Mouse (Mus musculus): ENCODE results near the gene Rheb.
"Not testable (repeated sequence)": the region's sequence is repeated elsewhere in the genome, so short reads cannot be mapped to it uniquely, and the experiment has no call there.

Gene Rheb

GRCm38 (mm10) chr5:24841662-24842273, 656 bp downstream of the Rheb start:
- no peak for DNase-seq

DNA sequence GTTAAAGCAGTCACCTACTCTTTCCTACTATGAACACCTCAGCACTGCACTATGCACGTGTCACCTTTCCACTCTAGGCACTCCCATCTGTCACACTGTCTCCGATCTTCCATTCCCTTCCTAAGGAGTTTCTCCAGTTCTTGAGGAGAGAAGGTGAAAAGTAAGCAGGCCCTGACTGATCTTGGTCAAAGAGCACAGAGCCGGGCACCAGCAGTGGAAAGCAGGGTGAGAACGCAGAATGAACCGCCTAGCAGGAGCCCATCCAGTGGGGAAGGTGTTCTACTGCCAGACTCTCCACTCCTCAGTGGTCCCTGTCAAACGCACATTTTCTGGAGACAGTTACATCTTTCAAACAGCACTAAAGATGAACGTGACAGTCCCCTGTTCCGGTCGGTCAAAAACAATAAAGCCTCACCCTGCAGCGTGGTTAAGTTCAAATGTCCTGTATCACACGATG, 1.4 kb downstream of the Rheb start:
- DNase-seq, result peak; percentile 5

DNA sequence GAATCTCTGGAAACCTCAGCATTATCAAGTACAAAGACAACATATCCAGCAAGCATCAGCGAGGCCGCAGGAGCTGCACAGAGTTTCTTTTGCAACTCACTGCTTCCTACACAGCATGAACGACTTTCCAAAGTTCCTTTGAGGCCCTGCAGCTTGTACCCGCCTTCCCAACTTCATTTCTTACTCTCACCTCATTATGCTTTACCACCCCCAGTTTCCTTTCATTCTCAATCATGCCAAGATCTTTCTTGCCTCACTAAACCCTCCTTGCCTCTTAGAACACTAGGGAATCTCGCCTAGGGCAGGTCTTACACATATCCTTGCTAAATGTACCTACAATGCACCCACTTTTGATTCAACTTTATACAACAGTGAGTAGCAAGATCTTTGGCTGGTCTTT, 7.9 kb downstream of the Rheb start:
- DNase-seq, result no peak

- DNase-seq, result no peak
Measured at GRCm38 (mm10) chr5:24831912-24832311, 10.5 kb downstream of the Rheb start.

GRCm38 (mm10) chr5:24828446-24828845, 14.0 kb downstream of the Rheb start:
- no peak for DNase-seq

DNA sequence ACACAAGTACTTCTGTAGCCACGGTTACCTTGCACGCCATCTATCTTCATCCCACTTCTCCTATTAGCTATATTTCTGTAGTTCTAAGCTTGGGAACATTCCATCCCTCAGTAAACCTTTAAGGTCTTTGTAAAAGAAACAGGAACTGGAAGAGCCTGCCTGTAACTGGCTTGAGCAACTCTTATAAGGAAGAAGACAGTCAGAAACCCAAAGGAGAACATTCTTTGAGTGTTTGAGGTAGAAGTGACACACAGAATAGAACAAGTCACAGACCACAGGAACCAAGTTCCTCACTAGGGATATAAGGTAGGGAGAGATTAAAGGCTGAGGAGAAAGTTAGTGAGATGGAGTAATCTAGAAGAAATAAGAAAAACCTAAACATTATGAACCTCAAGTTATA, 15.3 kb downstream of the Rheb start:
- no peak for DNase-seq

DNA sequence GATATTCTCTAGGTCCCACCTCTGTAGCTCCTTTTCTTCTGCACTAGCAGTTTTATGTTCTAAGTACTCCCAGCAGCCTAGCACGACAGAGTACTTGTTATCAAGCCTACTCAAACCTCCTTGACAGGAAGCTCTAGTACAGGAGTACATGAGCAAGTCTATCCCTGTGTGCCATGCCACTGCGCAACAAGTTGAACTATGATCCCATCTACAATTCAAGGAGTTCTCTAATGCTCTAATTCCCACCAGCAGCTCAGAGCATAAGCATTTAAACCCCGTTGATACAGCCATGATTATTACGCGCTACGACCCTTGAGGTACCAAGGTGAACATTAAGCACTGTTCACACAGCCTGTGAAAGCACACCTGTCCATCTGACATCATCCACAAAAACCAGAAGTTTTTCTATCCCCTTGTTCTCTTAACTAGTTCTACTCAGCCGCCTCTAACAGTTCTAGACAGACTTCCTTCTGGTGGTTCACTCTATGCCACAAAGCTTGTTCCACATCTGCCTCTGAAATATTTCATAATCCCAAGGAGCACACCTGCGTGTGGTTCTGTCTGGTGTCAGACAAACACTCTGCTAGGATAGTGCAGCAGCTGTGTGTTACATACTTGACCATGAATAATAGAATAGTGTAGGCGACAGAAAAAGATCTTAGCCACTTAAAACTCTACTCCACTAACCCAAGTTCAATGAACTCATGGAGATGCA, 16.2 kb downstream of the Rheb start:
- no peak for DNase-seq

- no peak for DNase-seq
Measured at GRCm38 (mm10) chr5:24825365-24826055, 16.9 kb downstream of the Rheb start.

- no peak for DNase-seq
Measured at GRCm38 (mm10) chr5:24823864-24824405, 18.5 kb downstream of the Rheb start.

- no peak for DNase-seq
Measured at GRCm38 (mm10) chr5:24822781-24823180, 19.6 kb downstream of the Rheb start.

- not testable (repeated sequence) for DNase-seq
Measured at GRCm38 (mm10) chr5:24822231-24822630, 20.2 kb downstream of the Rheb start.

GRCm38 (mm10) chr5:24821403-24821841, 21.0 kb downstream of the Rheb start:
- DNase-seq, result no peak

GRCm38 (mm10) chr5:24820627-24821026, 21.8 kb downstream of the Rheb start:
- no peak for DNase-seq

DNA sequence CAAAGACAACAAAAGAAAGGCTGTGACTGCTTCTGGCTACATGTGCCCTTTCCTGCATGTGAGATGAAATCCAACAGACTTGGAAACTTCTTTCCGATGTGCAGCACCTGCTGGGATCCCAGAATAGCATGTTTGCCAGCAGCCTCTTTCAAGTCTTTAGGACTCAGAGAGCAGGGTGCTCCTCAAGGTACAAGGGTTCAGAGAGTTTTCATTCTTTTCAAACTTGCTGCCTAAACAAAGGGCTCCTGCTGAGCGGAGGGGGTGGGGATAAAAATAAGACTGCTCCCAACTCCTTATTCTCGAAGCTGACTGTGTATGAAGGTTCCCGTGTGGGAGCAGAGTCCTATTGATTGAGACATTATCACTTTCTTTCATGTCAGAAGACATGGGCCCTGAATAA, 25.2 kb downstream of the Rheb start:
- DNase-seq, result no peak

DNA sequence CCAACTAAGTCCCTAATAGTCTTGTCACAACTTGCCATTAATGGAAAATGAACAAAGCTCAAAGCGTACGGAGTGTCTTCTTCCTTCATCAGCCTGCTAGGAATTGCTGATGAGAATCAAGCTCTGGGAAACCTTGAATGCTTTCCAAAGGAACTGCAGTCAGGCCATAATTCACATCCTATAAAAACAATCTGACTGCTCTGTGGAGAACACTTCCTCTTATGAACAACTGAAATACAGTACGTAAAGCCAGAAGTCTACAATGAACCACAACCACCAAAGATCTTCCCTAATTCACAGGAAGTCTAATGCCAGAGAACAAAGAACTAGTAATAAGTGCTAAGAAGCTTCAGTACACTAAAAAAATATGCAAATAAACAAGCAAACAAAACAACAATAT, 28.5 kb downstream of the Rheb start:
- DNase-seq, result no peak

DNA sequence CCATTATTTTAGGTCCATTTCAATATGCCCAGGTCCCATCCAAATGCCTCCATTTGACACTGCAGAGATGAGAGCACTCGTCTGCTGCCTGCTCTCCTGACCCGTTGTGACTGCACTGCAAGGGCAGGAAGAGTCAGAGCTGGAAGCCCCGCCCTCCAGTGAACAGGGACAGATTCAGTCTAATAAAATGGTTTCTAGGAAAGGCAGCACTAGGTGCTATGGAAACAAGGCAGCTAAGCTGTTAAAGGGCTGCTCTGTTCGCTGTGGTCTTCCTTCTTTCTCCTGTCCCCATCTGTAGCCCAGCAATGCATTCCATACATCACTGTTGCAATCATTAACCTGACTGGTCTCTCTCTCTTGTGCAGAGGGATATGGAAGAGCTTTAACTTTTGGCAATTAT, 29.4 kb downstream of the Rheb start:
- no peak for DNase-seq

- DNase-seq, result no peak
Measured at GRCm38 (mm10) chr5:24805222-24805621, 37.2 kb downstream of the Rheb start.

- DNase-seq, result no peak
Measured at GRCm38 (mm10) chr5:24804661-24805060, 37.8 kb downstream of the Rheb start.

GRCm38 (mm10) chr5:24801841-24802624, 40.4 kb downstream of the Rheb start:
- DNase-seq, result no peak

DNA sequence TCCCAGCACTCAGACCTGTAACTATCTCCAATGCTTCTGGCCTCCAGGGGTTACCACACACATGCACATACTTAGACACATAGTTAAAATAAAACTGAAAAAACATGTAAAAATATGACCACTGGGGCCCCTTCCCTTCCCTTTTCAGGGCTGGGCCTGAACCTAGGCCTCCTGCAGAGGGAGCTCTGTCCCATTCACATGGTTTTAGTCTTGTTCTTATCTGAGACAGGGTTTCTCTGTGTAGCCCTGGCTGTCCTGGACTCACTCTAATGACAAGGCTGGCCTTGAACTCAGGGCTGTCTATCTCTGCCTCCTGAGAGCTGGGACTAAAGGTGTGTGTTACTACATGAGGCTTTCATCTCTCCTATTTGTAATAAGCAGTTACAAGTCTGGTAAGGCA, 42.0 kb downstream of the Rheb start:
- no peak for DNase-seq

DNA sequence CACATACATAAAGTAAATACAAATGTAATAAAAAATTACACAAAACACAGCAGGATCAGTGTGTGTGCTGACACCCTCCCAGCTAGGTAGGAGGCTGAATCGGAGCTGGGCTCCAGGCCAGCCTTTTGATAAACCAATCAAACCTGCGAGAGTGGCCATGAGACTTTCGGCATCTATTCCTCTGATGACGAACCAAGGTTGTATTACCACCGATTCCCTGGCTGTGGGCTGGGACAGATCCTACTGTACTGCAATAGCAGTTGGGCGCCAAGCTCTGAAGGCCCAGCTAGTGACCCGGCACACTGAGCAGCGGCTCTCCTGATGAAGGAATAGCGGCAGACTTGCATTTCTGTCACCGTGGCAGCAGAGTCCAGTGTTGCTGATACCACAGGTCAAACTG, 43.8 kb downstream of the Rheb start:
- DNase-seq, result no peak

DNA sequence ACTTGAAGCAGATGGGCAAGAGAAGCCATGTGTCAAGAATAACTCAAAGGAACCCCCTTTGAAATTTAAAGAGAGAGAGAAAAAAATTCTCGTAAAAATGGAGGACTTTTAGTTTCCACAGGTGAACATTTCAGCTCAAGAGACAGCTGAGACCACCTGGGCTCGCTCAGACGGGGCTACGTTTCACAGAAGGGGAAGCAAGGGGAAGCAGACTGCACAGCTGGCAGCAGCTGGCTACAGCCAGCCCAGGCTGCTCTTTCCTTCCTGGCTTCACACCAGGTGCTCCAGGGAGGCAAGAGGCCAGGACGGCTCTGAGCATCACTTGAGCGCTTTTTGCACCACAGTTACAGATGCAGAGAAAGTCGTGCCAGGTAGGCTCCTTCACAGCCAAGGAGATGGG, 44.6 kb downstream of the Rheb start:
- DNase-seq, result no peak

DNA sequence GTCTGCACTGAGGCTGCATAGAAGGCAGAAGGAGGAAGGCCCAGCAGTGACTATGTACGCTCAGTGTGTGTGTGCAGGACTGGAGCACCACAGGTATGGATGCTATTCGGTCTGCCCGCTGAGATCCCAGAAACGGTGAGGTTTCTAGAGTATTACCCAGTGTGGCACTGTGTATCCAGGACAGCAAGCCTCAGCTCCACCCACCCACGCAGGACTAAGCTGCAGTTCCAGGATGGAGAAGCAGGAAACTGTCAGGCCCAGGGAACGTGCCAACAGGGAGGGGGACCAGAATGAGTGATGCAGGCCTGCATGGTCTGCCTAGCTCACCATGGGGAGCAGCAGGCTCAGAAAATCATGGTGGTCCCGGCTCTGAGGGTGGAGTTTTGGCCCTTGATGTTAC, 49.5 kb downstream of the Rheb start:
- DNase-seq, result no peak
